Mouse (Mus musculus): ENCODE measurements at regions not wholly inside any gene's neighbourhood (a gene's known extent, or its start where the extent isn't known, plus 50 kb on each side); places are given as distances from the start of the nearest gene placed in this dataset.
"Not testable (repeated sequence)": the region's sequence is repeated elsewhere in the genome, so short reads cannot be mapped to it uniquely, and the experiment has no call there.

DNA sequence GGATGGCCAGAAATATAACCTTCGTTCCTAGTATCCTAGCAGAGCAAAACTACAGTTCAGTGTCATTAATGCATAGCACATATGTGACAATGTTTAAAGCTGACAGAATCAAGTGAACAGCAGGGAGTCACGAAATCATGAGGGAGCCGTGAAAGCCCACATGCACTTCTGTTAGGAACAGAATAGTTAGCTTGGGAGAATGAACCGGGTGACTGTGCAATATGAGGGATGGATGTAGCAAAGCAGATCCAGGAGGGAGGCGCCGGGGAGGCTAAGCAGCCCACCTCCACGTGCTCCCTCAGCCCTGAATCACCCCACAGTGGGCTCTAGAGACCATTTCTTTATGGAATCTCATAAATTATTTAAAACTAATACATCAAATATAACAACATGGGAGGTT is 116.3 kb upstream of the Daam1 start:
- no peak for DNase-seq (ENCODE audit: low spot score in 2 of 2)

DNA sequence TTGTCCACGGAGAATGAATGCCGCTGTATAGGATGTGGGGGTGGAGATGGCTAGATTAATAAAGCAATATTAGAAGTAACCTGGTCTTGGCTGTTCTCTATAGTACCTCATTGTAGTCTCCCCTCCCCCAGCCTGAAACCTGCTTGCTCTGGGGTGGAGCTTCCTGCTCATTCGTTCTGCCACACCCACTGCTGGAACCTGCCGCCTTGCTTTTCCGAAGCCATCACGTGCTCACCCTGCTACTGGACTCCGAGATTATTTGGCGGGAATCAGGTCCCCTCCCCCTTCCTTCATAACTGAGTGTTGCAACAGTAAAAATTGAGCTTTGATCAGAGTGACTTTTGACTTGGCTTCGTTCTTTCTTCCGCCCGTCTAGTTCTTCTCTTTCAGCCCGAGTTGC is 112.5 kb upstream of the Daam1 start:
- not testable (repeated sequence) for DNase-seq (ENCODE audit: low spot score in 2 of 2)

DNA sequence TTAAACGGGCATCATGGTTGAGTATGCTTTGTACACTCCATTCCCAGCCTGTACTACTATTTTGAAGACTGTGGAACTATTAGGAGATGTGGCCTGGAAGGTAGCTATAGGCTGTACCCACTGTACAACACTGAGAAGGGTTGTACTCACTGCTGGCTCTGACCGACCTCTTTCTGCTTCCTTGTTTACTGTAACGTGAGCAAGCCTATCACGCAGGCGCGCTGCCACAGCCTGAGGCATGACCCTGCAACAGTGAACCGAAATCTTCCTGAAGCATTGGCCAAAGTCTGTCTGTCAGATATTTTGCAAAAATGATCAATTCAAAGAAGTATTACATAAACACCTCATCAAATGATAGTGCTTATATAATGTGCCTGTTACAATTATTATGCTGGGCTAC is 112.0 kb upstream of the Daam1 start:
- DNase-seq (ENCODE audit: low spot score in 2 of 2) = no peak

DNA sequence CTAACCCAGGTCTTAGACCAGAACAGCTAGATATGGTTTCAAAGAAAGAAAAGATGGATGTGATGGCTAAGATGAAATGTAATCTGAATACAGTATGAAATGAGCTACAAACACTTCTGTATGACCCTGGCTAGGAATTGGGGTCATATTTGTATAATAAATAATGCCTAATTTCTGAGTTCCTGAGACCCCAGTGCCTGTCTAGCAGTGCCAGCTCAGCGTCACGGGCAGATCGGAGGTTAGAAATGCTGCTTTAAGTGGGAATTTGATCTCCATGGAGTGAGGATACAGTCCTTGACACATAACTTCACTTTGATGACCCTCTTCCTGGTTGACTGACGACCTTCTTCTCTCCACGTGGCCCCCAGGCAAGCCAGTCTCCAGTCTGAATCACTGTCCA is 105.7 kb upstream of the Daam1 start:
- no peak for DNase-seq (ENCODE audit: low spot score in 2 of 2)

DNA sequence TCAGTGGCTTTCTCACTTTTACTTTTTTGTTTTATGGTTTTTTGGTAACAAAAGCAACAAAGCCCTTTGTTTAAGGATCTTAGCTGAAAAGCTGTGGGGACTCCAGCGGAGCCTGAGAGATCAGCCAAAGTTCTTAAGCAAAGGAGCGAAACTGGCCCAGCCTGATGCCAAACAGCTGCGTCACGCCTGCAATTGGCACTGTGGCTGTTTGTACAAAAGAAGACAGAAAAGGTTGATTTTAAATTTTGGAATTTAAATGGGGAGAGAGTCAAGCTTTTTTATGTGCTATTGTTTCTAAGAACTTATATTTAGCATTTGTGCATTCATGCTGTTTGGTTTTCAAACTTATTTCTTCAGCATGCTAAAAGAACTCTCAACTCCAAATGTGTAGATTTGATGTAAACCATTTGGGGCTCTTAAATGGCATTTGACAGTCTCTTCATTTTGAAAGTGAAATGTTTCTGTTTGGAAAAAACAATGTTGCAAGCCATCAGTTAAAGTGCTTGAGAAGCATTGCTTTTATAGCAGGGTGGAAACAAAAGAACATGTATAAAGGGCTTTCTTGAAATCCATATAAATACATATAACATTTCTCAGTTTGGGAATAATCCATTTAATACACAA is 105.1 kb upstream of the Daam1 start:
- no peak for DNase-seq (ENCODE audit: low spot score in 2 of 2)

DNA sequence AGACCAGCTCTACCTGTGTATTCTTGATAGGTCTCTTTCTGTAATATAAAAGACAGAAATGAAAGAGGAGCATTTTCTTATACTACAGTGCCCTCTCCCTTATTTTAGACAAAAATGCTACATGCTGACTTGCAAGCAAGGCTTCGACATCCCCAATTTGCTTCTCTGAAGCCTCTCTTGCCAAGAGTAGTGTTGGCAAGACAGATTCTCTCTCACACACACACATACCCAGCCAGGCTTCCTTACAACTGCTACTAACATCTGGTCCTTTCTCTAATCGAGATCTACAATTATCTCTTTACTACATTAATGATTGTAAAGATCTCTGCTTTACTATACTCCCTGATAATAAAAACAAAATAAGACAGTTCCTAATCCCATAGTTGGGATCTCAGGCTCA is 87.5 kb upstream of the Daam1 start:
- DNase-seq (ENCODE audit: low spot score in 2 of 2) = no peak

DNA sequence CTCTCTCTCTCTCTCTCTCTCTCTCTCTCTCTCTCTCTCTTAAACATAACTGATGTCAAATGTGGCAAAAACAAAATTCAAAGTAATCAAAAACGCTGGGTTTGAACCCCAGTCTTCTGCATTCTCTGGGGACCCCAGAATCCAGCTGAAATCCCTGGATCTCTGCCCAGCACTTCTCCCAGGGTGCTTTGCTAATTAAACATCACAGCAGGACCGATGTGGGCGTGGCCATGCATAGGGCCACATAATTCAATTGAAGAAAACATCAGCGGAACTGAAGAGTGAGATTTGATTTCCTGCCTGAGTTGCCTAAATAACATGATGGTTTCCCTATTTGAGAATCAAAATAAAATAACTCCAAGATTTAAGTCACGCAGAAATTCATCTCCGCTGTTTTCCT is 84.9 kb upstream of the Daam1 start:
- DNase-seq (ENCODE audit: low spot score in 2 of 2) = no peak

DNA sequence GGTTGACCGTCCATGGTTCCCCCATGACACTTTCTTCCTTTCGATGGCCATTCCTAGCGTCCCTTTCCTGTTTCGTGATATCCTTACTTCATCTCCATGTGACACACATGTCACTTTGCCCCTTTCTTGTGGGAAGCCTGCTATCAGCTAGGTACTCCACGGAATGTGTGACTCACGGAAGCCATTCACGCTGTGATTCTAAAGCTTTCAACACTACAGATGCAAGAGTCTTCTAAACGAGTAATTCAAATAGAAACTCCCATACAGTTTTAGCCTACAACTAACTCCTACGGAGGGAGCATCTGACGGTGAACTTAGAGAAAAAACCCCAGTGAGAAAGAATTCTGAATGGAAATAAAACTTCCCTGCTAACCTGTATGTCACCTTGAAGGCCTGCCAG is 83.5 kb upstream of the Daam1 start:
- DNase-seq (ENCODE audit: low spot score in 2 of 2) = no peak

DNA sequence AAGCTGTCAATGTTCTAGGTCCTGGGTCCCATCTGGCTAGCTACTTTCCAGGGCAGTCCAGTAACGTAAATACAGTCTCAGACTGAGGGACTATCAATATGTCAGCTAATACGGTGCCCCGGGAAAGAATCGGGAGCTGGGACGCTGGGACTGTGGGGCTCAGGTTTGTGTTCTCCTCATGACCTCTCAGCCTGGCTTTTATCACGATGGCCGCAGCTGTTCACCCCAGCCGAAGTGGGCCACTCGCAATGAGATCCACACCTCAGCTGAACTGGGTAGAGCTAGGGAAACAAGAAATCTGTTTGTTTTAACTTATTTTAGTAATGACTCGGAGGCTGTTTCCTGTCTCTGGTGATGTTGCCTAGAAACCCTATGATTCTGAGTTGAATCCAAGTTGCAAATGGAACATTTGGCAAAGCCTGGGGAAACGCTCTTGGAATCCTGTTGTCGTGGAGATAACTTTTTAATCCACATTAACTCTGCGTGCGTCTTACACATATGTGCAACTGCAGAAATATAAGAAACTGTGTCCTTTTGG is 83.0 kb upstream of the Daam1 start:
- no peak for DNase-seq (ENCODE audit: low spot score in 2 of 2)

DNA sequence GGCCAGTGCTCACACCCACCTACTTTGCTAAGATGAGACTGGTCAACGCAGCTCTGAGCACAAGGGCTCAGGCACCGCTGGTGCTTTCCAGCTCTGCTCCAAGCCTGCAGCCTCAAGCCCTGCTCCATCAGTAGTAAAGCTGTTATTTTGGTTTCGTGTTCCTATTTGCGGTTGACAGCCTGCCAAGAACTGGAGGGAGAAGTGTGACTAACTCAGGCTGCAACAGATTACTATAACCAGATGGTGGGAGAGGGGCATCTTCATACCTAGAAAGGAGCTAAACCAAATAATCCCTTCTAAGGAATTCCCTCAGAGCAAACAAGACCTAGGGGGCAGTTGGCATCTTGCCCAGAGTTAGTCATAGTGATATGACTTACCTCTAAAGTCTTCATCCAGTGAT is 82.1 kb upstream of the Daam1 start:
- DNase-seq (ENCODE audit: low spot score in 2 of 2) = no peak

DNA sequence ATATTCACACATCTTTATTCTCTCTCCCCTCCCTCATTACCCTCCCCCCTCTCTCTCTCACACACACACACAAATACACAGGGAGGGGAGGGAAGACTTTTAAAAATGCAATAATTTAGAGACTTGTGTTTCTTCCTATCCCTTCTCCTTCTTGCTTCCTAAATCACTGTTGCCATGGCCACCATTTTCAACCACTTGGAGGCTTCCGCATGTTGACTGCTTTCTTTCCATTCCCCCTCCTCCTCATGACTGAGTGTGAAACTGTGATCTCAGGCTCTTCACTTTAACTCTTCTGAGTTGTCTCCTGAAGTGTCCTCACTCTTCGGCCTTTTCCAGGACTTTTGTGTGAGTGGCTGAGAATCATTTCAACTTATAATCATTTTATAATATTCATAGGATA is 81.2 kb upstream of the Daam1 start:
- no peak for DNase-seq (ENCODE audit: low spot score in 2 of 2)

DNA sequence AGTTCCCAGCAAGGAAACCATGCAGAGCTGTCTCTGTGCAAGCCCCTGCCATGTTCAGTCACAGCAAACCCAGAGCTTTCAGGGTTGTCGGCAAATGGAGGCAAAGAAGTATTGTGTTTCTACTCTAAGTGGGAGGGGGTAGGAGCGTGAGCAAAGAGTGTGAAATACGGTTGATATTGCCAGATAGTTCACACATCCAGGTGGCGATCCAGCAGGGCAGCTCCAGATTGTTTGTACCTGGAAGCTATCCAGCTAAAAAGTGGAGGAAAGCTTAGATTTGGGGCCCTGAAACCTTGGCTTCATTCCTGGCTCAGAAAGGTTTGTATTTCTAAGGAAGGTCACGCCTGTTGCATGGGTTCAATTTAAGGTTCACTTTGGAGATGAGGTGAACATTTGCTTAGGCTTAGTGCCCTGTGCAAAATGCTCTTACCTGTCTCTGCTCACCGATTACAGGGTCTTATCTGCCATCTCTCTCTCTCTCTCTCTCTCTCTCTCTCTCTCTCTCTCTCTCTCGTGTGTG is 78.1 kb upstream of the Daam1 start:
- no peak for DNase-seq (ENCODE audit: low spot score in 2 of 2)

DNA sequence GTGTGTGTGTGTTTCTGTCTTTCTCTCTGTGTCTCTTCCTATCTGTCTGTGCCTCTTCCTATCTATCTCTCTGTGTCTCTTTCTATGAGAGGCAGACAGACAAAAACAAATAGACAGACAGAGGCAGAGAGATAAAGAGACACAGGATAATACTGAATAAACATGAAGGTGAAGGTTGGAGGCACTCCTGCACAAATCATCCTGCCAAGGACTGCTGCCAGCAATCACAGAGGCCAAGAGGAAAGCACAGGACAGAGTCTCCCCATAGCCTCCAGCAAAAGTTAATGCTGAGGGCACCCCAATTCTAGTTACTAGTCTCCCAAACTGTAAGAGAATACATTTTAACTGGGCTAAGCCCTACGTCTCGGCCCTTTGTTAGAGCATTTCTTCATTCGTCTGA is 77.6 kb upstream of the Daam1 start:
- no peak for DNase-seq (ENCODE audit: low spot score in 2 of 2)

DNA sequence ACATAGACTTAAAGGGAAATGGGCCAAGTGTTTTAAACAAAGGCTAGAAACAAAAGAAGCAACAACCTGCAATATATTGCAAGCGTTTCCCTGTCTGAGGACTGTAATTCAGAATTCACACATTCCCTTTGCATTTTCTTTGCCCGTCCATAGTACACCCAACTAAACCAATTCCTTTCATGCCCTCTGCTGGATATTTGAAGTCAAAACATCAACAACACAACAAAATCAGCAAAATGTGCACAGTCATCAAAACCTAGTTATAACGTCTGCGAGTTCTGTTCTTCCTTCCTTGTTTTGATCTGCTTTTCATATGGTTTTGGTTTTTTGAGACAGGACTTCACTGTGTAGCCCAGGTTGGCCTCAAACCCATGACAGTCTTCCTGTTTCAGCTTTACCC is 67.7 kb upstream of the Daam1 start:
- no peak for DNase-seq (ENCODE audit: low spot score in 2 of 2)

DNA sequence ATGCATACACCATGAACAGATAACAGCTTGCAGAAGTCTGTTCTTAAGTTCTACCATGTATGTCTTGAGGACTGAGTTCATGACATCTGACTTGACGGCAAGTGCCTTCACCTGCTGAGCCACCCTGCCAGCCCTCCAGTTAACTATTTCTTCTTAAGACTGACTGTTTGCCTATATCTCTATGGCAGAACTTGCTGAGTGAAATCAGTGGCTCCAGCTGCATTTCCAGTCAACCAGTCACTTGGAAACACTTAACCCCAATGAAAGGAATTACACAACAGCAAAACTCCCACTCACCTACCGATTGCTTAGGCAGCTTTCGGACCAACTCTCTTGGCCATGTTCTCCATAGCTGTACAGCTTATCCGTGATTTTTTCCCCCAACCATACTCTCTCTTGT is 64.8 kb upstream of the Daam1 start:
- no peak for DNase-seq (ENCODE audit: low spot score in 2 of 2)

DNA sequence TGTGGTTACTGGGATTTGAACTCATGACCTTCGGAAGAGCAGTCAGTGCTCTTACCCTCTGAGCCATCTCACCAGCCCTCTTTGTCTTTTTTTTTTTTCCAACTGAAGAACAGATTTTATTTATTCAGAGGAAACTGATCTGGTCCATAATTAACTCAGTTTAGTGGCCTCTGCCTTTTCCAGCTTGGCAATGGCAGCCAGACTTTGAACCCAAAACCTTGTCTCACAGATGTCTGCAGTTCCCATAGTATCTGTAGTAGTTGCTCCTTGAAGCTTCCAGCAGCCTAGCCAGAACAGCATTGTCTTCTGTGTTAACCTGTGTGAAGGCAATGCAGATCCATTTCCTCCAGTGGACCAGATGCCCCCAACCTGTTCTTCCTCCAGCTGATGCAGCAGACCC is 64.2 kb upstream of the Daam1 start:
- DNase-seq (ENCODE audit: low spot score in 2 of 2) = no peak

DNA sequence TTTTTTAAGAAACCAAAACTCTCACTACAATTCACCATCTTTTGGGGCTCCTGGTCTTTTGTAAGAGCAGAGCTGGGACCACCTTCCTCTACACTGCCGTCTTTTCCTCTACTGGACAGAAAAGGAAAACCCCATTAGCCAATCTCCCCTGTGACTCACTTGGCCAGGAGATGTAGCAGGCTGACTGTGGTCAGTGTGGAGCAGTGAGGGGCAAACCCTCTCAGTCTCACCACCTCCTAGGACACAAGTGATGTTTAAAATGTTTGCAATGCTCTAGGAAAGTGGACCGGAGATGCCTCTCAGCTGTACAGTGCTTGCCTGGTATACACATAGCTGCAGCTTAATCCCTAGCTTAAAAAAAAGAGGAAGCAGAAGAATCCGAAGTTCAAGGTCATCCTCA is 63.0 kb upstream of the Daam1 start:
- DNase-seq (ENCODE audit: low spot score in 2 of 2) = no peak

DNA sequence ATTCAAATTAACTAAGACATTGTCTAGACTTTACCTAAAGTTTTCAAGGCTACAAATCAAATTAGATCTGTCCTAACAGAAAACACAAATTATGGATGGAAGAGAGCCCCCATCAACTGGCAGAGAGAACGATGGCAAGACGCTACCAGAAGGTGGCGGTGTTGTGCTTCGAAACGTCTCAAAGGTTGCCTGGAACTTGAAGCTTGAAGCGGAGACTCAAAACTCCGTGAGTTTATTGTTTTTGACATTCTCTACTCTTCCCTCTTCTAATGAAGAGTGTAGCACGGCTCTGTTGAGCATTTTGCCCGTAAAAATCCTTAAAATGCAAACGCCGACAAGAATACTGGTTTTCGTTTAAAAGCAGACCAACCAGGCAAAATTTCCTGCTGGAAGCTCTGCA is 62.4 kb upstream of the Daam1 start:
- peak; percentile 43 to 53 for DNase-seq (ENCODE audit: low spot score in 2 of 2)

DNA sequence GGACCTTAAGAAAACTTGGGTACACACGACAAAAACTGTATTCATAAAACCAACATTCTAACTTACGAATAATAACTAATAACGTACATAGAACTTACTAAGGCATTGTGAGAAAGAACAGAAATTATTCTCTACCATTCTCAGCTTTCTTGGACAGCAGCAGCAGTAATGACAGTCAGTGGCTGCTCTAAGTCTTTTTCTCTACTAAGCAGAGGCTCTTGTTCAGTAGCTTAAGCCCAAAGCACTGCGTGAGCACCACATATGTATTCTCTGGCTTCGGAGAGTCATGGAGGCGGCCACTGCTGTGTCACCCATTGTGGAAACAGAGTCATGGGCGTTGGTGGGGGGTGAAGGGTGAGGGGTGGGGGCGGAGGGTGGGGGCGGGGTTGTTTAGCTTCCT is 62.0 kb upstream of the Daam1 start:
- no peak for DNase-seq (ENCODE audit: low spot score in 2 of 2)

DNA sequence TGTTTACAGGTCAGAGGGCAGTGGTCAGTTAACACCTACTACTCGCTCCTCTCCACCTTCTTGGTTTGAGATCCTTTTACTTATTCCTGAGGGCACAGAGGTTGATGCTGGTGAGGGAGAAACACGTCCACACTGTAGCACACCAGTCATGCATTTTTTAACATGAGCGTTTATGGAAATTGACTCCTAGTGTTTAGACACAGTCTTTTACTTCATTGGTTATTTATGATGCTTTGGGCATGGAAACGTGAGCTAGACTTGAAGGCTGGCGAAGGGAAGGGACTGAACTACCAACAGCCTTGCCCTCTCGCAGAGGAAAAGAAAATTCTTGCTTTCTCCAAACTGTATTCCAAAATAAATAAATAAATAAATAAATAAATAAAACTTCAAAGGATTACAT is 61.6 kb upstream of the Daam1 start:
- no peak for DNase-seq (ENCODE audit: low spot score in 2 of 2)

DNA sequence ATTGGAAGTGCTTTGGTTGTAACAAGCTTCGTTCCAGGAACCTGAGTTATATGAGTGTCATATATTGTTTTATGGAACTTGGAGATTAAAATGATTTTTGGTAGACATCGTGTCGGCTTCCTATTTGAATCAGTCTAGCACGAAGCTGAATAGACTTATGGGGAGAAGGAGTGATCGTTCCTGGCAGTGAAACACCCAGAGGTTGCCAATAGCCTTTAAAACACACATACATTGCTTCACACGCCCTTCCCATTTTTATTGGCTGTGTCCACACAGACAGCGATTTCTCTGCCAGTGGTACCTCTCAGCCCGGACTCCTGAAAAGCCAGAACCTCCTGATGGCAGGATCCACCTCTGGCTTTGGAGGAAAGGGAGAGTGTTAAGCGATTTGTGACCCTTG is 57.0 kb upstream of the Daam1 start:
- DNase-seq (ENCODE audit: low spot score in 2 of 2) = no peak

DNA sequence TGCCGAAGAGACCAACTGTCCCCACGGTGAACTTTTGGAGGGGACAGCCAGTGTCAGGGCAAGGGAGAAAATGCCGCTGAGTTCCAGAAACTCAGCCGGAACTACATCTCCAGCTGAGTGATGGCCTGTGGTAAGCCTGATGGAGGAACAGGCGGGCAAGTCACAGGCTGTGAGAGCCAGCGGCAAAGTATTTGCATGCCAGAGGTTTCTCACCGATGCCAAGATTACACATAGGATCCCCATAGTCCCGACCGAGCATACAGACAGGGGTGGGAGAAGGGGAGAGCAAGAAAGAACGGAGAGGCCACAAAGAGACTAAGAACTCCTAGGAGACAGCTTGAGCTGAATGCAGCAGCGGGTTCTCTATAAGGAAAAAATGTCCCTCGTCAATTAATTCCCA is 55.8 kb upstream of the Daam1 start:
- DNase-seq (ENCODE audit: low spot score in 2 of 2) = no peak

DNA sequence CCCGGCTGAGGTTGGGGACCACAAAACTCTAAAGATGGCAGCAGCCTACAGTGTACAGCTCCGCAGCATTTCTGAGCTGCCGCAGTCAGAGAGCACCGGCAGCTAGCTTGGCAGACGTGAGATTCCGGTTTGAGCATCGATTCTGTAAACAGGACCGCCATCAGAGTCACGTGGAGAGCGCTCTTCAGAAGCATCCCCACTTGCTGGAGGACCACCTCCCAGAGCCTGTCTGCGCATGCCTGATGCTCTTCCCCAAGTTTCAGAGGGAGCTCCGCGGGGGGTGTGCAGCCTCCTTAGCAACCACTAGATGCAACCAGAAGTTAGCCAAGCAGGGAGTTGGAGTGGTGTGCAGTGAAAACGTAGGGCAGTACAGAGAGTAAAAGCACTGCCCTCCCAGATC is 52.7 kb upstream of the Daam1 start:
- no peak for DNase-seq (ENCODE audit: low spot score in 2 of 2)

DNA sequence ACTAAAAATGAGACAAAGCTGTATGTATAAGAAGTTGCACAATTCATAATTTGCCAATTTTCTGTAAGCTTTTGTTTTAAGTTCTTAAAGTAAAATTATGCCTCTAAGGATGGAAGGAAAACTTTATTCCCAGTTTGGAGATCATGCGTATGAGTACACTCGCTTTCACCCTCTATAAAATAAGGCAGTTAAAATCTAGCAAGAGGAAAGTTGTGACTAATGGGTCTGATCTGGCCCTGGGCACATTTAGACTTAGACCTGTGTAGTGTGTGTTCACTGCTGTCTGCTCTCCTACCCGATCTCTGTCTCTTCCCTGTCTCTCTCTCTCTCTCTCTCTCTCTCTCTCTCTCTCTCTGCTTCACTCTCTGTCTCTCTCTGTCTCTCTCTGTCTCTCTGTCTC is 51.9 kb upstream of the Daam1 start:
- DNase-seq (ENCODE audit: low spot score in 2 of 2) = no peak

Measured in natural killer cell, adult 2 months (primary cell).